Mouse (Mus musculus): ENCODE results near the gene Cd28. TPM values are rescaled to one million over a fixed set of nuclear protein-coding genes. Genes with fewer than 3 reads are reported as not detected.

Gene Cd28
- polyA plus RNA-seq, 1 experiment = not detected

- WGBS = 95% methylated on average over 4 of the region's 4 CpGs
- no peak overlapping the region for H3K4me3 ChIP-seq (ENCODE audit: insufficient read depth, low read depth, low read length)
- H3K4me1 ChIP-seq (ENCODE audit: control insufficient read depth, insufficient read depth, low read length) = no peaks in the 10 kb centered on the region; the same call in 1 of the 2 replicates
- TF ChIP-seq POLR2A (IDR thresholded peaks at IDR 0.05; ENCODE audit: insufficient read depth, low read depth, low read length) = no peak
- no peak for TF ChIP-seq CTCF (IDR thresholded peaks at IDR 0.05; ENCODE audit: insufficient read depth, low read depth, low read length)
- no peak overlapping the region for H3K27ac ChIP-seq (ENCODE audit: insufficient read depth, low read depth, low read length)
Measured at GRCm38 (mm10) chr1:60776166-60776565, 59.6 kb downstream of the Cd28 start.

GRCm38 (mm10) chr1:60776906-60777305 is 60.3 kb downstream of the Cd28 start:
- WGBS = 83% methylated on average over 3 of the region's 3 CpGs
- TF ChIP-seq CTCF (IDR thresholded peaks at IDR 0.05; ENCODE audit: insufficient read depth, low read depth, low read length) (no peak), POLR2A (IDR thresholded peaks at IDR 0.05; ENCODE audit: insufficient read depth, low read depth, low read length) (no peak)
- no peak overlapping the region for H3K4me3 ChIP-seq (ENCODE audit: insufficient read depth, low read depth, low read length)

GRCm38 (mm10) chr1:60778465-60779115 is 62.0 kb downstream of the Cd28 start:
- Histone ChIP-seq H3K4me3 (ENCODE audit: insufficient read depth, low read depth, low read length) (no peak overlapping the region), H3K4me1 (ENCODE audit: control insufficient read depth, insufficient read depth, low read length) (no peaks in the 10 kb centered on the region; the same call in 1 of the 2 replicates), H3K27ac (ENCODE audit: insufficient read depth, low read depth, low read length) (no peak overlapping the region)
- 66% methylated on average over 8 of the region's 8 CpGs for WGBS
- no peak for TF ChIP-seq CTCF (IDR thresholded peaks at IDR 0.05; ENCODE audit: insufficient read depth, low read depth, low read length)
- TF ChIP-seq POLR2A (IDR thresholded peaks at IDR 0.05; ENCODE audit: insufficient read depth, low read depth, low read length) = no peak

More at GRCm38 (mm10) chr1:60776906-60777305, 60.3 kb downstream of the Cd28 start:
- Histone ChIP-seq H3K27ac (ENCODE audit: insufficient read depth, low read depth, low read length) (no peak overlapping the region; the same call in 1 of the 2 replicates), H3K4me1 (ENCODE audit: control insufficient read depth, insufficient read depth, low read length) (no peaks in the 10 kb centered on the region; the same call in 1 of the 2 replicates)

GRCm38 (mm10) chr1:60779176-60779575 is 62.6 kb downstream of the Cd28 start:
- Histone ChIP-seq H3K27ac (ENCODE audit: insufficient read depth, low read depth, low read length) (no peak overlapping the region), H3K4me1 (ENCODE audit: control insufficient read depth, insufficient read depth, low read length) (no peaks in the 10 kb centered on the region; the same call in 1 of the 2 replicates), H3K4me3 (ENCODE audit: insufficient read depth, low read depth, low read length) (no peak overlapping the region)
- 92% methylated on average over 2 of the region's 2 CpGs for WGBS
- TF ChIP-seq POLR2A (IDR thresholded peaks at IDR 0.05; ENCODE audit: insufficient read depth, low read depth, low read length) (no peak), CTCF (IDR thresholded peaks at IDR 0.05; ENCODE audit: insufficient read depth, low read depth, low read length) (no peak)

- Histone ChIP-seq H3K27ac (ENCODE audit: insufficient read depth, low read depth, low read length) (no peak overlapping the region), H3K4me1 (ENCODE audit: control insufficient read depth, insufficient read depth, low read length) (no peaks in the 10 kb centered on the region; the same call in 1 of the 2 replicates), H3K4me3 (ENCODE audit: insufficient read depth, low read depth, low read length) (no peak overlapping the region)
- WGBS = 91% methylated on average over 4 of the region's 4 CpGs
- no peak for TF ChIP-seq CTCF (IDR thresholded peaks at IDR 0.05; ENCODE audit: insufficient read depth, low read depth, low read length)
- no peak for TF ChIP-seq POLR2A (IDR thresholded peaks at IDR 0.05; ENCODE audit: insufficient read depth, low read depth, low read length)
Measured at GRCm38 (mm10) chr1:60781666-60782065, 65.1 kb downstream of the Cd28 start.

GRCm38 (mm10) chr1:60793717-60794116 is 77.1 kb downstream of the Cd28 start:
- TF ChIP-seq CTCF (IDR thresholded peaks at IDR 0.05; ENCODE audit: insufficient read depth, low read depth, low read length) = no peak
- TF ChIP-seq POLR2A (IDR thresholded peaks at IDR 0.05; ENCODE audit: insufficient read depth, low read depth, low read length) = no peak
- Histone ChIP-seq H3K4me3 (ENCODE audit: insufficient read depth, low read depth, low read length) (no peak overlapping the region), H3K27ac (ENCODE audit: insufficient read depth, low read depth, low read length) (no peak overlapping the region), H3K4me1 (ENCODE audit: control insufficient read depth, insufficient read depth, low read length) (no peaks in the 10 kb centered on the region)

GRCm38 (mm10) chr1:60795677-60796205 is 79.1 kb downstream of the Cd28 start:
- H3K27ac ChIP-seq (ENCODE audit: insufficient read depth, low read depth, low read length) = no peak overlapping the region
- no peak overlapping the region for H3K4me3 ChIP-seq (ENCODE audit: insufficient read depth, low read depth, low read length)
- TF ChIP-seq POLR2A (IDR thresholded peaks at IDR 0.05; ENCODE audit: insufficient read depth, low read depth, low read length) = no peak
- TF ChIP-seq CTCF (IDR thresholded peaks at IDR 0.05; ENCODE audit: insufficient read depth, low read depth, low read length) = no peak
- 73% methylated on average over 3 of the region's 3 CpGs for WGBS
- H3K4me1 ChIP-seq (ENCODE audit: control insufficient read depth, insufficient read depth, low read length) = no peaks in the 10 kb centered on the region

- Histone ChIP-seq H3K4me1 (ENCODE audit: control insufficient read depth, insufficient read depth, low read length) (no peaks in the 10 kb centered on the region), H3K27ac (ENCODE audit: insufficient read depth, low read depth, low read length) (no peak overlapping the region), H3K4me3 (ENCODE audit: insufficient read depth, low read depth, low read length) (no peak overlapping the region)
- no peak for TF ChIP-seq CTCF (IDR thresholded peaks at IDR 0.05; ENCODE audit: insufficient read depth, low read depth, low read length)
- no peak for TF ChIP-seq POLR2A (IDR thresholded peaks at IDR 0.05; ENCODE audit: insufficient read depth, low read depth, low read length)
- WGBS = 41% methylated on average over 1 of the region's 1 CpGs
Measured at GRCm38 (mm10) chr1:60799795-60800345, 83.3 kb downstream of the Cd28 start.

GRCm38 (mm10) chr1:60801210-60801671 is 84.6 kb downstream of the Cd28 start:
- no peak for TF ChIP-seq POLR2A (IDR thresholded peaks at IDR 0.05; ENCODE audit: insufficient read depth, low read depth, low read length)
- no peak for TF ChIP-seq CTCF (IDR thresholded peaks at IDR 0.05; ENCODE audit: insufficient read depth, low read depth, low read length)
- Histone ChIP-seq H3K4me1 (ENCODE audit: control insufficient read depth, insufficient read depth, low read length) (no peaks in the 10 kb centered on the region), H3K4me3 (ENCODE audit: insufficient read depth, low read depth, low read length) (no peak overlapping the region), H3K27ac (ENCODE audit: insufficient read depth, low read depth, low read length) (no peak overlapping the region)
- 95% methylated on average over 4 of the region's 4 CpGs for WGBS

All from olfactory bulb, adult 2 months (tissue).